Mouse (Mus musculus): ENCODE measurements around the gene Sez6l. TPM values are rescaled to one million over a fixed set of nuclear protein-coding genes. Genes with fewer than 3 reads are reported as not detected.

The Sez6l gene
- polyA plus RNA-seq, 1 experiment from 2014 or later: 4.7 TPM

GRCm38 (mm10) chr5:112573916-112574315 is 3.1 kb downstream of the Sez6l start:
- DNase-seq (ENCODE audit: low spot score): peak; percentile 78
- Histone ChIP-seq H3K36me3 (ENCODE audit: control insufficient read depth, insufficient read depth, low read length) (no peaks in the 10 kb centered on the region), H3K27me3 (ENCODE audit: control insufficient read depth, insufficient read depth, low read length) (peaks cover 34% of the 10 kb centered on the region), H3K4me2 (ENCODE audit: low read depth) (no peak overlapping the region), H3K27ac (ENCODE audit: low read depth, low read length) (no peak overlapping the region), H3K4me3 (ENCODE audit: low read depth, low read length) (no peak overlapping the region), H3K9me3 (ENCODE audit: control insufficient read depth, low read length) (no peaks in the 10 kb centered on the region), H3K9ac (ENCODE audit: low read length) (no peak overlapping the region), H3K4me1 (ENCODE audit: control insufficient read depth, insufficient read depth, low read length) (peaks cover 2% of the 10 kb centered on the region; the same call in 1 of the 2 replicates)
- no peak for ATAC-seq (ENCODE audit: insufficient read depth, low FRiP score, low TSS enrichment)
- WGBS: 14% methylated on average over 8 of the region's 8 CpGs

GRCm38 (mm10) chr5:112572217-112572616 is 4.8 kb downstream of the Sez6l start:
- Histone ChIP-seq H3K4me1 (ENCODE audit: control insufficient read depth, insufficient read depth, low read length) (no peaks in the 10 kb centered on the region), H3K27ac (ENCODE audit: low read depth, low read length) (no peak overlapping the region), H3K9me3 (ENCODE audit: control insufficient read depth, low read length) (no peaks in the 10 kb centered on the region), H3K4me2 (ENCODE audit: low read depth) (no peak overlapping the region), H3K4me3 (ENCODE audit: low read depth, low read length) (no peak overlapping the region), H3K27me3 (ENCODE audit: control insufficient read depth, insufficient read depth, low read length) (peaks cover 24% of the 10 kb centered on the region), H3K9ac (ENCODE audit: low read length) (no peak overlapping the region), H3K36me3 (ENCODE audit: control insufficient read depth, insufficient read depth, low read length) (no peaks in the 10 kb centered on the region)
- DNase-seq (ENCODE audit: low spot score) (no peak), ATAC-seq (ENCODE audit: insufficient read depth, low FRiP score, low TSS enrichment) (no peak)
- WGBS: 72% methylated on average over 2 of the region's 2 CpGs

GRCm38 (mm10) chr5:112565489-112565888 is 11.5 kb downstream of the Sez6l start:
- ATAC-seq (ENCODE audit: insufficient read depth, low FRiP score, low TSS enrichment): no peak
- H3K36me3 ChIP-seq (ENCODE audit: control insufficient read depth, insufficient read depth, low read length): no peaks in the 10 kb centered on the region
- WGBS: 53% methylated on average over 8 of the region's 8 CpGs

GRCm38 (mm10) chr5:112565083-112565482 is 11.9 kb downstream of the Sez6l start:
- H3K4me3 ChIP-seq (ENCODE audit: low read depth, low read length): no peak overlapping the region
- H3K36me3 ChIP-seq (ENCODE audit: control insufficient read depth, insufficient read depth, low read length): no peaks in the 10 kb centered on the region
- 88% methylated on average over 17 of the region's 17 CpGs for WGBS
- H3K9me3 ChIP-seq (ENCODE audit: control insufficient read depth, low read length): no peaks in the 10 kb centered on the region
- H3K4me1 ChIP-seq (ENCODE audit: control insufficient read depth, insufficient read depth, low read length): peaks cover 4% of the 10 kb centered on the region; the same call in 1 of the 2 replicates
- DNase-seq (ENCODE audit: low spot score): no peak
- no peak overlapping the region for H3K4me2 ChIP-seq (ENCODE audit: low read depth)
- no peak overlapping the region for H3K27ac ChIP-seq (ENCODE audit: low read depth, low read length)
- no peaks in the 10 kb centered on the region for H3K27me3 ChIP-seq (ENCODE audit: control insufficient read depth, insufficient read depth, low read length)
- ATAC-seq (ENCODE audit: insufficient read depth, low FRiP score, low TSS enrichment): no peak
- no peak overlapping the region for H3K9ac ChIP-seq (ENCODE audit: low read length)

More at GRCm38 (mm10) chr5:112565489-112565888, 11.5 kb downstream of the Sez6l start:
- Histone ChIP-seq H3K4me3 (ENCODE audit: low read depth, low read length) (no peak overlapping the region), H3K4me2 (ENCODE audit: low read depth) (no peak overlapping the region), H3K4me1 (ENCODE audit: control insufficient read depth, insufficient read depth, low read length) (peaks cover 4% of the 10 kb centered on the region; the same call in 1 of the 2 replicates), H3K27ac (ENCODE audit: low read depth, low read length) (no peak overlapping the region), H3K27me3 (ENCODE audit: control insufficient read depth, insufficient read depth, low read length) (no peaks in the 10 kb centered on the region), H3K9ac (ENCODE audit: low read length) (no peak overlapping the region), H3K9me3 (ENCODE audit: control insufficient read depth, low read length) (no peaks in the 10 kb centered on the region)
- DNase-seq (ENCODE audit: low spot score): no peak

GRCm38 (mm10) chr5:112560869-112561499 is 16.0 kb downstream of the Sez6l start:
- H3K27ac ChIP-seq (ENCODE audit: low read depth, low read length): peak overlapping the region; percentile 56; the same call in 1 of the 2 replicates
- peak; percentile 53; the same call in 1 of the 2 replicates for ATAC-seq (ENCODE audit: insufficient read depth, low FRiP score, low TSS enrichment)
- H3K9me3 ChIP-seq (ENCODE audit: control insufficient read depth, low read length): no peaks in the 10 kb centered on the region
- peak overlapping the region; percentile 7; the same call in 1 of the 2 replicates for H3K9ac ChIP-seq (ENCODE audit: low read length)
- peaks cover 4% of the 10 kb centered on the region; the same call in 1 of the 2 replicates for H3K4me1 ChIP-seq (ENCODE audit: control insufficient read depth, insufficient read depth, low read length)
- H3K4me3 ChIP-seq (ENCODE audit: low read depth, low read length): no peak overlapping the region
- WGBS: 51% methylated on average over 15 of the region's 15 CpGs
- no peak overlapping the region for H3K4me2 ChIP-seq (ENCODE audit: low read depth)
- DNase-seq (ENCODE audit: low spot score): peak; percentile 38
- H3K36me3 ChIP-seq (ENCODE audit: control insufficient read depth, insufficient read depth, low read length): no peaks in the 10 kb centered on the region
- no peaks in the 10 kb centered on the region for H3K27me3 ChIP-seq (ENCODE audit: control insufficient read depth, insufficient read depth, low read length)

- Histone ChIP-seq H3K9ac (ENCODE audit: low read length) (no peak overlapping the region), H3K4me2 (ENCODE audit: low read depth) (no peak overlapping the region), H3K9me3 (ENCODE audit: control insufficient read depth, low read length) (no peaks in the 10 kb centered on the region), H3K27me3 (ENCODE audit: control insufficient read depth, insufficient read depth, low read length) (no peaks in the 10 kb centered on the region), H3K36me3 (ENCODE audit: control insufficient read depth, insufficient read depth, low read length) (no peaks in the 10 kb centered on the region), H3K4me1 (ENCODE audit: control insufficient read depth, insufficient read depth, low read length) (peaks cover 2% of the 10 kb centered on the region; the same call in 1 of the 2 replicates), H3K4me3 (ENCODE audit: low read depth, low read length) (no peak overlapping the region), H3K27ac (ENCODE audit: low read depth, low read length) (no peak overlapping the region)
- no peak for DNase-seq (ENCODE audit: low spot score)
- 81% methylated on average over 16 of the region's 16 CpGs for WGBS
- ATAC-seq (ENCODE audit: insufficient read depth, low FRiP score, low TSS enrichment): no peak
Observed at GRCm38 (mm10) chr5:112560139-112560538, 16.8 kb downstream of the Sez6l start.

GRCm38 (mm10) chr5:112557396-112557795 is 19.6 kb downstream of the Sez6l start:
- Histone ChIP-seq H3K4me3 (ENCODE audit: low read depth, low read length) (no peak overlapping the region), H3K4me2 (ENCODE audit: low read depth) (no peak overlapping the region), H3K27me3 (ENCODE audit: control insufficient read depth, insufficient read depth, low read length) (no peaks in the 10 kb centered on the region), H3K4me1 (ENCODE audit: control insufficient read depth, insufficient read depth, low read length) (peaks cover 2% of the 10 kb centered on the region; the same call in 1 of the 2 replicates), H3K27ac (ENCODE audit: low read depth, low read length) (no peak overlapping the region), H3K9me3 (ENCODE audit: control insufficient read depth, low read length) (no peaks in the 10 kb centered on the region), H3K9ac (ENCODE audit: low read length) (no peak overlapping the region), H3K36me3 (ENCODE audit: control insufficient read depth, insufficient read depth, low read length) (no peaks in the 10 kb centered on the region)
- 87% methylated on average over 4 of the region's 4 CpGs for WGBS
- DNase-seq (ENCODE audit: low spot score): no peak
- ATAC-seq (ENCODE audit: insufficient read depth, low FRiP score, low TSS enrichment): no peak

GRCm38 (mm10) chr5:112556640-112557039 is 20.3 kb downstream of the Sez6l start:
- H3K4me3 ChIP-seq (ENCODE audit: low read depth, low read length): no peak overlapping the region
- ATAC-seq (ENCODE audit: insufficient read depth, low FRiP score, low TSS enrichment) (no peak), DNase-seq (ENCODE audit: low spot score) (no peak)
- peaks cover 5% of the 10 kb centered on the region; the same call in 1 of the 2 replicates for H3K4me1 ChIP-seq (ENCODE audit: control insufficient read depth, insufficient read depth, low read length)
- no peak overlapping the region for H3K9ac ChIP-seq (ENCODE audit: low read length)
- WGBS: 70% methylated on average over 3 of the region's 3 CpGs
- no peaks in the 10 kb centered on the region for H3K36me3 ChIP-seq (ENCODE audit: control insufficient read depth, insufficient read depth, low read length)
- H3K4me2 ChIP-seq (ENCODE audit: low read depth): no peak overlapping the region
- no peaks in the 10 kb centered on the region for H3K9me3 ChIP-seq (ENCODE audit: control insufficient read depth, low read length)
- no peak overlapping the region for H3K27ac ChIP-seq (ENCODE audit: low read depth, low read length)
- H3K27me3 ChIP-seq (ENCODE audit: control insufficient read depth, insufficient read depth, low read length): no peaks in the 10 kb centered on the region

GRCm38 (mm10) chr5:112554508-112554907 is 22.5 kb downstream of the Sez6l start:
- WGBS: 72% methylated on average over 10 of the region's 10 CpGs
- H3K27me3 ChIP-seq (ENCODE audit: control insufficient read depth, insufficient read depth, low read length): no peaks in the 10 kb centered on the region

More at GRCm38 (mm10) chr5:112554508-112554907, 22.5 kb downstream of the Sez6l start:
- peaks cover 5% of the 10 kb centered on the region; the same call in 1 of the 2 replicates for H3K4me1 ChIP-seq (ENCODE audit: control insufficient read depth, insufficient read depth, low read length)
- no peak overlapping the region for H3K27ac ChIP-seq (ENCODE audit: low read depth, low read length)
- no peaks in the 10 kb centered on the region for H3K9me3 ChIP-seq (ENCODE audit: control insufficient read depth, low read length)
- H3K4me2 ChIP-seq (ENCODE audit: low read depth): no peak overlapping the region
- DNase-seq (ENCODE audit: low spot score) (no peak), ATAC-seq (ENCODE audit: insufficient read depth, low FRiP score, low TSS enrichment) (no peak)
- no peak overlapping the region for H3K9ac ChIP-seq (ENCODE audit: low read length)
- no peak overlapping the region for H3K4me3 ChIP-seq (ENCODE audit: low read depth, low read length)
- H3K36me3 ChIP-seq (ENCODE audit: control insufficient read depth, insufficient read depth, low read length): no peaks in the 10 kb centered on the region
